Mouse (Mus musculus) limb, embryonic 14.5 days (tissue): ENCODE results near the gene Eif2b2. TPM values are rescaled to one million over a fixed set of nuclear protein-coding genes. Genes with fewer than 3 reads are reported as not detected.

Source experiments
- ATAC-seq: fragments of 200-750 bp; cut with Nextera tagmentation; 2 replicates; pipeline ENCODE4 v1.8.0; 2017; ENCODE audit warnings: low read depth, moderate number of reproducible peaks, moderate TSS enrichment; ENCODE audit not compliant: low FRiP score
- DNase-seq: peaks from one replicate; pipeline ENCODE4 v3.0.0-alpha.2; 2015; ENCODE audit warnings: low spot score
- H3K27ac ChIP-seq: fragments of 300-500 bp; sonication (generic); replicated peaks from 2 replicates; pipeline ENCODE4 v1.5.1; 2014; ENCODE audit warnings: low read depth, mild to moderate bottlenecking, low read length, moderate library complexity, mixed read lengths
- H3K27me3 ChIP-seq: fragments of 300-500 bp; sonication (generic); 2 replicates; pipeline ENCODE4 v1.6.1; 2014; ENCODE audit warnings: low read length, mixed read lengths; ENCODE audit not compliant: control insufficient read depth, insufficient read depth
- H3K36me3 ChIP-seq: fragments of 300-500 bp; sonication (generic); 2 replicates; pipeline ENCODE4 v1.6.1; 2014; ENCODE audit warnings: mild to moderate bottlenecking, low read length, moderate library complexity, mixed read lengths; ENCODE audit not compliant: control insufficient read depth, insufficient read depth
- H3K4me1 ChIP-seq: fragments of 300-500 bp; sonication (generic); 2 replicates; pipeline ENCODE4 v1.6.1; 2014; ENCODE audit warnings: antibody characterized with exemption, low read length, mixed read lengths; ENCODE audit not compliant: control insufficient read depth, insufficient read depth
- H3K4me2 ChIP-seq: fragments of 300-500 bp; sonication (generic); replicated peaks from 2 replicates; pipeline ENCODE4 v1.6.1; 2014; ENCODE audit warnings: low read depth, mild to moderate bottlenecking, low read length, moderate library complexity; ENCODE audit not compliant: severe bottlenecking
- H3K4me3 ChIP-seq: fragments of 300-500 bp; sonication (generic); replicated peaks from 2 replicates; pipeline ENCODE4 v1.5.1; 2014; ENCODE audit warnings: low read length
- H3K9ac ChIP-seq: fragments of 300-500 bp; sonication (generic); 2 replicates; pipeline ENCODE4 v1.6.1; 2014; ENCODE audit warnings: mild to moderate bottlenecking, low read depth, low read length, moderate library complexity; ENCODE audit not compliant: severe bottlenecking
- H3K9me3 ChIP-seq: fragments of 300-500 bp; sonication (generic); 2 replicates; pipeline ENCODE4 v1.6.1; 2016; ENCODE audit warnings: low read length; ENCODE audit not compliant: control insufficient read depth
- POLR2A ChIP-seq: fragments of 200-500 bp; IDR thresholded peaks from 2 replicates; pipeline ENCODE4 v1.8.0; 2012; ENCODE audit warnings: inconsistent platforms, mild to moderate bottlenecking, moderate library complexity, borderline replicate concordance; ENCODE audit not compliant: insufficient read depth, insufficient read length; ENCODE audit errors: extremely low read depth
- WGBS: fragments of 180-500 bp; shearing (Covaris S2); extraction: QIAGEN DNeasy Blood & Tissue Kit; methylation state at CpG from one replicate; pipeline ENCODE4 v1.1.7; 2014; 5-methylcytosine and 5-hydroxymethylcytosine counted together
- polyA plus RNA-seq, 2 experiments: library from polyadenylated mRNA; depleted of rRNA in 1 of 2; stranded (reverse) in 1 of 2; unstranded in 1 of 2; fragments of >200 nt; fragmentation: Nextera tagmentation in 1 of 2; extraction: Ambion mirVana in 1 of 2; gene quantifications; 2 replicates each; pipeline versions ENCODE4 v1.2.1 to v1.2.3; 2012 to 2014

The Eif2b2 gene
- polyA plus RNA-seq, 2 experiments, result 79.6 to 109 TPM

DNA sequence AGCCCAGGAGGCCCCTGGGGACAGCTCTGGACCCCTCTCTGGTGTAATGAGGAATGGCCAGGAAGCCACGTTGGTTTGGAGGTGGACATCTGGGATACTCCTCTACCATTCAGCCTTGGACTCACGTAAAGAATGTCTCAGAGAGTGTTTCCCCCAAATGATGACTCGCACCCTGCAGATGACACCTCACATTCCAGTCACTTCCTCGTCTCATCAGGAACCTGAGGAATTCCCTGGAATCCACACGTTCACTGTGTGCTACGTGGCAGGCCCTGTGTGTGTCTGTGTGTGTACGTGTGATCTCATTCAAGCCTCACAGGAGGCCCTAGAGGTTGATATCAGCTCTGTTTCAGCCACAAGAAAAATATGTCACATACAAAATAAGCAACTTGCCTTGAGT is 32.9 kb upstream of the Eif2b2 start:
- Histone ChIP-seq H3K4me3 (no peak overlapping the region), H3K9me3 (no peaks in the 10 kb centered on the region), H3K9ac (no peak overlapping the region), H3K4me1 (peaks cover 14% of the 10 kb centered on the region), H3K4me2 (no peak overlapping the region), H3K27me3 (no peaks in the 10 kb centered on the region), H3K36me3 (no peaks in the 10 kb centered on the region), H3K27ac (no peak overlapping the region)
- no peak for TF ChIP-seq POLR2A
- ATAC-seq (no peak), DNase-seq (no peak)
- 56% methylated on average over 7 of the region's 7 CpGs for WGBS

- 80% methylated on average over 7 of the region's 7 CpGs for WGBS
- Histone ChIP-seq H3K4me1 (peaks cover 21% of the 10 kb centered on the region), H3K9ac (no peak overlapping the region), H3K9me3 (no peaks in the 10 kb centered on the region), H3K4me2 (no peak overlapping the region), H3K27ac (no peak overlapping the region), H3K27me3 (no peaks in the 10 kb centered on the region), H3K4me3 (no peak overlapping the region), H3K36me3 (no peaks in the 10 kb centered on the region)
- no peak for TF ChIP-seq POLR2A
- DNase-seq (no peak), ATAC-seq (no peak)
Measured at GRCm38 (mm10) chr12:85190290-85190689, 29.0 kb upstream of the Eif2b2 start.

DNA sequence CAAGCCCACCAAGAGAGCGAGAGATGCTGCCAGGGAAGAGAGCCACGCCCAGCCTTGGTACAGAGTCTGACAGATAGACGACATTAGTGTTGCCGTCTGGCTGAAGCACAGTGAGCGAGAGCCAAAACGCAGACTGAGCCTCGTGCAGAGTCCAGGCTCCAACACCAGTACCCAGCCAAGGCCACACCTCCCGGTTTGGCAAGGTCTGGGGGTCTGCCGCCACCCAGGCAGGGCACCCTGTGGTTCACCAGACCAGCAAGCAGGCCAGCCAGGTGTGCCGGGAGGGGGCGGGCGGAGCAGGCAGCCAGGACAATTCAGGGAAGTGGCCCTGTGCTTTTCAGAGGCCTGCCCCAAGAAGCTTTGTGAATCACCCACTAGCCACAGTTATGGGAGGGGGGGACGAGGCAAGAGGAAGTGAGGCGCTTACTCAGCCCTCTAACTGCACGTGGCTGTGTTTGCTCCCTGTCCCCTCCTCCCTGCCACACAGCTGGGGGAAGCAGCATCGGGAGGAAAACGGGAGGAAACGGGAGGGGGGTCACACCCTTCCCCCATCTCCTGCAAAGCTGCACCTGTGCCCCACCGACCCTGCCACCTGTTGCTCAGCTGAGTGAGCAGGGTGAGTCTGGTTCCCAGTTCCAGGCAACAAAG is 26.7 kb upstream of the Eif2b2 start:
- H3K36me3 ChIP-seq, result no peaks in the 10 kb centered on the region
- H3K9ac ChIP-seq, result no peak overlapping the region
- H3K27ac ChIP-seq, result no peak overlapping the region; the same call in 1 of the 2 replicates
- TF ChIP-seq POLR2A, result no peak
- H3K4me3 ChIP-seq, result no peak overlapping the region
- ATAC-seq (peak; percentile 35; the same call in 1 of the 2 replicates), DNase-seq (no peak)
- no peaks in the 10 kb centered on the region for H3K9me3 ChIP-seq
- H3K4me1 ChIP-seq, result peaks cover 25% of the 10 kb centered on the region
- H3K4me2 ChIP-seq, result no peak overlapping the region
- 21% methylated on average over 19 of the region's 19 CpGs for WGBS
- H3K27me3 ChIP-seq, result no peaks in the 10 kb centered on the region

GRCm38 (mm10) chr12:85193146-85193545 is 26.1 kb upstream of the Eif2b2 start:
- H3K27ac ChIP-seq, result no peak overlapping the region
- no peak for TF ChIP-seq POLR2A
- H3K4me1 ChIP-seq, result peaks cover 30% of the 10 kb centered on the region
- no peak overlapping the region for H3K4me2 ChIP-seq
- 80% methylated on average over 10 of the region's 10 CpGs for WGBS
- DNase-seq (no peak), ATAC-seq (no peak)
- no peaks in the 10 kb centered on the region for H3K9me3 ChIP-seq
- H3K27me3 ChIP-seq, result no peaks in the 10 kb centered on the region
- H3K9ac ChIP-seq, result no peak overlapping the region
- H3K36me3 ChIP-seq, result no peaks in the 10 kb centered on the region
- no peak overlapping the region for H3K4me3 ChIP-seq

- H3K9ac ChIP-seq, result no peak overlapping the region
- no peak overlapping the region for H3K4me2 ChIP-seq
- 83% methylated on average over 11 of the region's 11 CpGs for WGBS
- H3K27ac ChIP-seq, result 0 out of 2 replicates have a peak overlapping the region, but pooled peaks have one; percentile 9
- H3K9me3 ChIP-seq, result no peaks in the 10 kb centered on the region
- no peak for TF ChIP-seq POLR2A
- no peaks in the 10 kb centered on the region for H3K36me3 ChIP-seq
- H3K4me3 ChIP-seq, result no peak overlapping the region
- H3K4me1 ChIP-seq, result peaks cover 33% of the 10 kb centered on the region
- ATAC-seq (no peak), DNase-seq (no peak)
- no peaks in the 10 kb centered on the region for H3K27me3 ChIP-seq
Measured at GRCm38 (mm10) chr12:85193923-85194622, 25.2 kb upstream of the Eif2b2 start.
